Mouse (Mus musculus) heart, embryonic 10.5 days (tissue): Measurements from ENCODE around the gene Slc9a9. TPM values are rescaled to one million over a fixed set of nuclear protein-coding genes. Genes with fewer than 3 reads are reported as not detected.

Experiments used
- DNase-seq: peaks from one replicate; pipeline ENCODE4 v3.0.0-alpha.2; 2017; ENCODE audit warnings: low spot score
- H3K27ac ChIP-seq: fragments of 300-500 bp; sonication (generic); 2 replicates; pipeline ENCODE4 v1.5.1; 2016; ENCODE audit warnings: mild to moderate bottlenecking
- H3K27me3 ChIP-seq: fragments of 300-500 bp; sonication (generic); 2 replicates; pipeline ENCODE4 v1.6.1; 2016; ENCODE audit warnings: mild to moderate bottlenecking; ENCODE audit not compliant: poor library complexity, insufficient read depth, severe bottlenecking
- H3K36me3 ChIP-seq: fragments of 300-500 bp; sonication (generic); 2 replicates; pipeline ENCODE4 v1.6.1; 2016; ENCODE audit warnings: mild to moderate bottlenecking, moderate library complexity
- H3K4me1 ChIP-seq: fragments of 300-500 bp; sonication (generic); 2 replicates; pipeline ENCODE4 v1.6.1; 2016; ENCODE audit warnings: mild to moderate bottlenecking
- H3K4me3 ChIP-seq: fragments of 300-500 bp; sonication (generic); 2 replicates; pipeline ENCODE4 v1.5.1; 2016; ENCODE audit warnings: mild to moderate bottlenecking, moderate library complexity
- H3K9me3 ChIP-seq: fragments of 300-500 bp; sonication (generic); 2 replicates; pipeline ENCODE4 v1.6.1; 2016; ENCODE audit warnings: mild to moderate bottlenecking, moderate library complexity
- WGBS: fragments of 180-500 bp; shearing (Covaris S2); methylation state at CpG from one replicate; pipeline ENCODE4 v1.1.7; 2016; 5-methylcytosine and 5-hydroxymethylcytosine counted together
- polyA plus RNA-seq: library from polyadenylated mRNA; unstranded; fragments of >200 nt; fragmentation: Nextera tagmentation; extraction: Ambion mirVana; gene quantifications from 2 replicates; pipeline ENCODE4 v1.2.1, GENCODE M21; 2016

The Slc9a9 gene
- polyA plus RNA-seq, 1 experiment from 2014 or later, result 2.6 TPM

- Histone ChIP-seq H3K27ac (no peak overlapping the region), H3K36me3 (no peaks in the 10 kb centered on the region), H3K4me3 (no peak overlapping the region), H3K27me3 (no peaks in the 10 kb centered on the region), H3K4me1 (no peaks in the 10 kb centered on the region), H3K9me3 (no peaks in the 10 kb centered on the region)
- no peak for DNase-seq
- 81% methylated on average over 4 of the region's 4 CpGs for WGBS
Observed at GRCm38 (mm10) chr9:95055843-95056242, 386.1 kb downstream of the Slc9a9 start.

DNA sequence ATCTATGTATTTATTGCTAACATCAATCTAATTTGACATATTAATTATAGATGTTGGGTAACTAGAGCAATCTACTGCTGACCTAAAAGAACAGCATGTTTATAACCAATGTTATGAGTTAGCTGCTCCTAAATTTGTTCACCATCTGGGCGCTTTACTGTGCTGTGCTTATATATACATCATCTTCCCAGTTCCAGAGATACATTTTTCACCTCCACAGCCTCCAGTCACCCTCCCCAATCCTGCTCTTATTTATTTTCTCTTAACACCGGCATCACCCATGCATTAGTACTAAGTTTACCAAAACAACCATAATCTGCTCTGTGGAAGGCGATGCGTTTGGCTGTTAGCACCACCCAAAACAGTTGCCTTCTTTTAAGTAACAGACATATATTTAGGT lies 391.0 kb downstream of the Slc9a9 start:
- Histone ChIP-seq H3K27me3 (no peaks in the 10 kb centered on the region), H3K36me3 (no peaks in the 10 kb centered on the region), H3K4me1 (no peaks in the 10 kb centered on the region), H3K9me3 (no peaks in the 10 kb centered on the region), H3K4me3 (no peak overlapping the region), H3K27ac (no peak overlapping the region)
- DNase-seq, result no peak
- 84% methylated on average over 4 of the region's 4 CpGs for WGBS

DNA sequence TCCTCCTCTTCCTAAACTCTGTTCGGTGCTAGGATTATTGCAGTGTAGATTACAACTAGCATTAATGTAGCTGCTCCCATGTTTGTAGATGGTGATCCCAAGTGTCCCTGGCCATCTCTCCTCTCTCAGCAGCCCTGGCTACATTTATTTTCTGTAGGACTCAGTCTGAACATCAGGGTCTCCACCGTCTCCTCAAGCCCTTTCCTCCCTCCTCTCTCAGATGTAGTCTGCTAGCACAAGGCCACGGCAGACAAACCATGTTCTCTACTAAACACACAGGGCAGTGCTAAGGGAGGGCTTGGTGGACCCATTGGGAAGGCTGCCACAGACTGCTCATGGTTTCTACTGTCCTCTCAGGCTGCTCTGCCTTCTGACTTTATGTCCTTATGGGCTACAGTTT lies 397.3 kb downstream of the Slc9a9 start:
- Histone ChIP-seq H3K4me1 (no peaks in the 10 kb centered on the region; the same call in 1 of the 2 replicates), H3K27ac (no peak overlapping the region), H3K36me3 (no peaks in the 10 kb centered on the region), H3K4me3 (no peak overlapping the region), H3K27me3 (no peaks in the 10 kb centered on the region), H3K9me3 (no peaks in the 10 kb centered on the region; the same call in 1 of the 2 replicates)
- DNase-seq, result no peak
- WGBS, result 57% methylated on average over 3 of the region's 3 CpGs

DNA sequence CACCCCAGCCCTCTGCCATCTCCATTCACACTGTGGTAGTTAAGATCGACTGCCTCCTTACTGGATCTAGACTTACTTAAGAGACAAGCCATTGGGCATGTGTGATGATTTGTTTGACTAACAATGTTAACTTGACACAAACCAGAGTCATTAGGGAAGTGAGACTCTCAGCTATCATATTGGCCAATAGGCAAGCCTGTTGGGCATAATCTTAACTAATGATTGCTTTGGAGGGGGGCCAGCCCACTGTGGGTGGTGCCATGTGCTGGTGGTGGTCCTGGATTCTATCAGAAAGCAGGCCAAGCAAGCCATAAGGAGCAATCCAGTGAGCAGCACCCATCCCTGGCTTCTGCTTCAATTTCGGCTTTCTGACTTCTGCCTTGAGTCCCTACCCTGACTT lies 398.8 kb downstream of the Slc9a9 start:
- H3K27me3 ChIP-seq, result no peaks in the 10 kb centered on the region
- no peak overlapping the region for H3K27ac ChIP-seq
- H3K4me1 ChIP-seq, result peaks cover 2% of the 10 kb centered on the region; the same call in 1 of the 2 replicates
- no peaks in the 10 kb centered on the region; the same call in 1 of the 2 replicates for H3K9me3 ChIP-seq
- DNase-seq, result no peak
- no peak overlapping the region for H3K4me3 ChIP-seq
- no peaks in the 10 kb centered on the region for H3K36me3 ChIP-seq
- WGBS, result 85% methylated on average over 2 of the region's 2 CpGs

- Histone ChIP-seq H3K27me3 (no peaks in the 10 kb centered on the region), H3K36me3 (no peaks in the 10 kb centered on the region), H3K27ac (peak overlapping the region; percentile 22; the same call in 1 of the 2 replicates), H3K9me3 (no peaks in the 10 kb centered on the region; the same call in 1 of the 2 replicates), H3K4me1 (peaks cover 8% of the 10 kb centered on the region; the same call in 1 of the 2 replicates), H3K4me3 (no peak overlapping the region)
- WGBS, result 80% methylated on average over 13 of the region's 13 CpGs
- DNase-seq, result no peak
Observed at GRCm38 (mm10) chr9:95070832-95071519, 401.3 kb downstream of the Slc9a9 start.

DNA sequence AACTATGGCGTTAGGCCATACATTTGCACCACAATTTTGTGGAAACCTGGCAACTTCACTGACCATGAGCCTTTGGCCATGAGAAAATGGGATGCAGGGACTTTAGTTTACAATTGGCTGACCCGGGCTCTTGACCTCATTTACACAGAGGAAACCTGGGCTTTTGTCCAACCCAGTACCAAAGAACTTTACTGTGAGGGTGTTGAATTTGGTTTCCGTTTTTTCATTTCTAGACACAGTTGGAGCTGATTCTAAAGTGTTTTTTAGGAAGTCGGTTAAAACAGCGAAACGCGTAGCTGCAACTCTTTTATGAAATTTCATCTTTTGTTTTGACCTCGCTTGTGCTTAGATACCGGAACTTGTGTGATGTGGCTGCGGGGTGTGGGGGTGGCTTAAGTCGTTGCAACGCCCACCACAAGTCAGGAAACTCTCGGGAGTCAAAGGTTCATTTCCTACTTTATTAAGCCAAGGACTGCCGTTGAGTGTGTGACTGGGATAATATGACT lies 402.8 kb downstream of the Slc9a9 start:
- Histone ChIP-seq H3K9me3 (no peaks in the 10 kb centered on the region; the same call in 1 of the 2 replicates), H3K4me1 (peaks cover 8% of the 10 kb centered on the region; the same call in 1 of the 2 replicates), H3K4me3 (no peak overlapping the region), H3K36me3 (no peaks in the 10 kb centered on the region), H3K27ac (no peak overlapping the region), H3K27me3 (no peaks in the 10 kb centered on the region)
- DNase-seq, result no peak
- WGBS, result 80% methylated on average over 14 of the region's 14 CpGs

GRCm38 (mm10) chr9:95073691-95074090 lies 404.0 kb downstream of the Slc9a9 start:
- Histone ChIP-seq H3K4me1 (peaks cover 8% of the 10 kb centered on the region; the same call in 1 of the 2 replicates), H3K27me3 (no peaks in the 10 kb centered on the region), H3K36me3 (no peaks in the 10 kb centered on the region), H3K4me3 (no peak overlapping the region), H3K27ac (no peak overlapping the region), H3K9me3 (no peaks in the 10 kb centered on the region; the same call in 1 of the 2 replicates)
- WGBS, result 54% methylated on average over 8 of the region's 8 CpGs
- DNase-seq, result no peak

- Histone ChIP-seq H3K27me3 (no peaks in the 10 kb centered on the region), H3K9me3 (no peaks in the 10 kb centered on the region), H3K27ac (no peak overlapping the region), H3K4me1 (peaks cover 11% of the 10 kb centered on the region; the same call in 1 of the 2 replicates), H3K36me3 (no peaks in the 10 kb centered on the region), H3K4me3 (no peak overlapping the region)
- 79% methylated on average over 12 of the region's 12 CpGs for WGBS
- no peak for DNase-seq
Observed at GRCm38 (mm10) chr9:95075856-95076255, 406.1 kb downstream of the Slc9a9 start.

DNA sequence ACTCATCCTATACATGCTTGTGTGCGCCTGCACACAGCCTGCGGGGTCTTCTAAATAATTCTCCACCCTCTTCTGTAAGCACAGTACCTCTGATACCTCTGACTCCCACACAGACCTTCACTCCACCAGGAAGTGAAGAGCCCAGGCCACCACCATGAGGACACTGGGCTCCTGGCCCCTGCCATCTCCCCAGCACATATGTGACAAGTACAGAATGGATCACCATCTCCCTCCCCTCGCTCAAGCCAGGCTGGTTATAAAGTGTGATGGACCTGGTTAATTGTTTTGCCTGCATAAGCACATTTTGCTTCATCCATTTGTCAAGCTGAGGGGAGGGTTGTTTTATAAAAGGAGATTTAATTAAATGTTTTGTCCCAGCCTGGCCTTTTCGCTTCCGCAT lies 408.2 kb downstream of the Slc9a9 start:
- no peak for DNase-seq
- no peaks in the 10 kb centered on the region for H3K9me3 ChIP-seq
- no peak overlapping the region for H3K4me3 ChIP-seq
- H3K36me3 ChIP-seq, result no peaks in the 10 kb centered on the region
- H3K27ac ChIP-seq, result no peak overlapping the region
- 92% methylated on average over 5 of the region's 5 CpGs for WGBS
- peaks cover 11% of the 10 kb centered on the region; the same call in 1 of the 2 replicates for H3K4me1 ChIP-seq
- no peaks in the 10 kb centered on the region for H3K27me3 ChIP-seq

DNA sequence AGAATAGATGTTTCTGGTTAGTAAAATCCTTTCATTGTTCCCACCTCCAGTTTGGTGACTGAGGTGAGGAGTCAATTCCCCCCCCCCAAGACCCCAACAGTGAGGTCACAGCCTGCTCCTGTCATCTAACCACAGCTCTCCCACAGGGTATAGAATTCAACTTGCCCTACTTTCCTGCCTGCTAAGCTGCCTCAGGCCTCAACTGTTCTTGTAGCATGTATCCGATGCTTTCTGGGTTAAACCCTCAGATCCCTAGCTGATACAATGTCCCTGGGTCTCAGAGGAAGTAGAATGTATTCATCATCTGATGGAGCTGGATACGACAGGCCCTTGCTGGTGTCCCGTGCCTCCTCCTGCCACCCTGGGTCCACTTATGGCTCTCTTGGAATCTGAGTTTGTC lies 408.9 kb downstream of the Slc9a9 start:
- Histone ChIP-seq H3K4me3 (no peak overlapping the region), H3K9me3 (no peaks in the 10 kb centered on the region), H3K36me3 (no peaks in the 10 kb centered on the region), H3K27ac (no peak overlapping the region), H3K4me1 (peaks cover 7% of the 10 kb centered on the region; the same call in 1 of the 2 replicates), H3K27me3 (no peaks in the 10 kb centered on the region)
- WGBS, result 72% methylated on average over 3 of the region's 3 CpGs
- no peak for DNase-seq

DNA sequence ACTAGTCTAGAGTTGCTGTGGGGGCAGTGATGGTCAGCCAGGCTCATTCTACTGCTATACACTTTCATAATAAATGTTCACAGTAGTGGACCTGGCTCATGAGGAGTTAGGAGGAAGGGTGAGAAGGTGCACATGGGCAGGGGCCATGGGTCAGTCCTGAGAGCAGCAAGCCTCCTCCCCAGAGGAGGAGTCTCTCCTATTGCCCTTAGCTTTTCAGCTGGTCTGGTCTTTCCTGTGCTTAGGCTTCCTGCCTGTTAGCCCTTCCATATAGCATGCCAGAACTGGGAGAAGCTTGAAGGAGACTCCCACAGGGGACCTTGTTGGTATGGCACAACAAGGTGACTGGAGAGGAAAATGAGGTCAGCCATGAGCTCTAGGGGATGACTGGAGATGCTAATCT lies 410.2 kb downstream of the Slc9a9 start:
- Histone ChIP-seq H3K4me1 (0 out of 2 replicates have a peak, but pooled peaks cover 3% of the 10 kb centered on the region), H3K9me3 (no peaks in the 10 kb centered on the region), H3K36me3 (no peaks in the 10 kb centered on the region), H3K27me3 (no peaks in the 10 kb centered on the region), H3K4me3 (no peak overlapping the region), H3K27ac (no peak overlapping the region)
- no peak for DNase-seq

GRCm38 (mm10) chr9:95086109-95086821 lies 416.6 kb downstream of the Slc9a9 start:
- 78% methylated on average over 8 of the region's 8 CpGs for WGBS
- Histone ChIP-seq H3K4me3 (no peak overlapping the region), H3K36me3 (no peaks in the 10 kb centered on the region), H3K27ac (no peak overlapping the region), H3K27me3 (no peaks in the 10 kb centered on the region), H3K4me1 (no peaks in the 10 kb centered on the region), H3K9me3 (no peaks in the 10 kb centered on the region)
- no peak for DNase-seq

GRCm38 (mm10) chr9:95088221-95088620 lies 418.5 kb downstream of the Slc9a9 start:
- no peaks in the 10 kb centered on the region for H3K27me3 ChIP-seq
- no peak overlapping the region for H3K27ac ChIP-seq
- no peak overlapping the region for H3K4me3 ChIP-seq
- H3K9me3 ChIP-seq, result no peaks in the 10 kb centered on the region
- no peaks in the 10 kb centered on the region for H3K36me3 ChIP-seq
- 88% methylated on average over 4 of the region's 4 CpGs for WGBS
- no peak for DNase-seq
- H3K4me1 ChIP-seq, result no peaks in the 10 kb centered on the region
